Mouse (Mus musculus) ES-Bruce4 (cell line): ENCODE measurements around the gene C8g. TPM values are rescaled to one million over a fixed set of nuclear protein-coding genes. Genes with fewer than 3 reads are reported as not detected.

ENCODE experiments used
- H3K27ac ChIP-seq: 2 replicates; pipeline ENCODE4 v1.5.1; 2012; ENCODE audit warnings: low read length, inconsistent platforms; ENCODE audit not compliant: insufficient read depth
- H3K27me3 ChIP-seq: 2 replicates; pipeline ENCODE4 v1.6.1; 2012; ENCODE audit warnings: mild to moderate bottlenecking, low read length, inconsistent platforms; ENCODE audit not compliant: control insufficient read depth, poor library complexity, insufficient read depth, severe bottlenecking
- H3K36me3 ChIP-seq: 2 replicates; pipeline ENCODE4 v1.6.1; 2012; ENCODE audit warnings: inconsistent platforms, mild to moderate bottlenecking, low read length, moderate library complexity; ENCODE audit not compliant: control insufficient read depth, poor library complexity, insufficient read depth, severe bottlenecking
- H3K4me1 ChIP-seq: one replicate; pipeline ENCODE4 v1.8.1; 2011; ENCODE audit warnings: low read length; ENCODE audit not compliant: control insufficient read depth, insufficient read depth
- H3K4me3 ChIP-seq: 2 replicates; pipeline ENCODE4 v1.5.1; 2011; ENCODE audit warnings: low read depth, mild to moderate bottlenecking, low read length
- H3K9ac ChIP-seq: 2 replicates; pipeline ENCODE4 v1.6.1; 2012; ENCODE audit warnings: low read depth, mild to moderate bottlenecking, inconsistent platforms; ENCODE audit not compliant: poor library complexity, severe bottlenecking
- H3K9me3 ChIP-seq: replicated peaks from 2 replicates; pipeline ENCODE4 v1.6.1; 2012; ENCODE audit warnings: mild to moderate bottlenecking, low read length, inconsistent platforms; ENCODE audit not compliant: control insufficient read depth, poor library complexity, insufficient read depth, severe bottlenecking
- CTCF ChIP-seq: IDR thresholded peaks from one replicate; pipeline ENCODE4 v1.8.1; 2011; ENCODE audit warnings: low read depth, low read length
- EP300 ChIP-seq: IDR thresholded peaks from 2 replicates; pipeline ENCODE4 v1.6.1; 2011; ENCODE audit warnings: low read depth, low read length; ENCODE audit not compliant: insufficient read depth
- POLR2A ChIP-seq: IDR thresholded peaks from one replicate; pipeline ENCODE4 v1.8.1; 2011; ENCODE audit warnings: low read length; ENCODE audit not compliant: insufficient read depth
- polyA plus RNA-seq: library from polyadenylated mRNA; stranded (reverse); fragments of >200 nt; gene quantifications from 2 replicates; pipeline ENCODE4 v1.2.4, GENCODE M21; 2011; ENCODE audit warnings: low read depth; ENCODE audit not compliant: missing spikeins, insufficient read depth, insufficient read length

Gene C8g
- polyA plus RNA-seq, 1 experiment = 4.9 TPM

GRCm38 (mm10) chr2:25469969-25470368, 31.6 kb downstream of the C8g start, which contains the start of gene Ptgds:
Gene Ptgds (minus strand): TSS chr2:25470046.
- Histone ChIP-seq H3K36me3 (no peaks in the 10 kb centered on the region), H3K9me3 (no peaks in the 10 kb centered on the region), H3K27ac (no peak within 1 kb of the TSS), H3K27me3 (no peaks in the 10 kb centered on the region), H3K4me3 (no peak within 1 kb of the TSS), H3K4me1 (no peaks in the 10 kb centered on the region), H3K9ac (no peak within 1 kb of the TSS)
- TF ChIP-seq EP300 (no peak), POLR2A (no peak), CTCF (no peak)

GRCm38 (mm10) chr2:25468962-25469915, 32.3 kb downstream of the C8g start:
- Histone ChIP-seq H3K9me3 (no peaks in the 10 kb centered on the region), H3K27ac (no peak overlapping the region), H3K4me1 (no peaks in the 10 kb centered on the region), H3K36me3 (no peaks in the 10 kb centered on the region), H3K9ac (no peak overlapping the region), H3K27me3 (no peaks in the 10 kb centered on the region), H3K4me3 (no peak overlapping the region)
- TF ChIP-seq POLR2A (no peak), CTCF (no peak), EP300 (no peak)

GRCm38 (mm10) chr2:25467606-25468303, 33.8 kb downstream of the C8g start:
- Histone ChIP-seq H3K4me3 (no peak overlapping the region), H3K4me1 (no peaks in the 10 kb centered on the region), H3K27ac (no peak overlapping the region), H3K9me3 (no peaks in the 10 kb centered on the region), H3K27me3 (no peaks in the 10 kb centered on the region), H3K36me3 (no peaks in the 10 kb centered on the region), H3K9ac (no peak overlapping the region)
- TF ChIP-seq EP300 (no peak), POLR2A (no peak), CTCF (no peak)

- no peak overlapping the region for H3K27ac ChIP-seq
- TF ChIP-seq POLR2A (no peak), CTCF (no peak), EP300 (no peak)
- peaks cover 2% of the 10 kb centered on the region for H3K4me1 ChIP-seq
- H3K36me3 ChIP-seq = no peaks in the 10 kb centered on the region
- no peak overlapping the region for H3K4me3 ChIP-seq
- no peaks in the 10 kb centered on the region for H3K9me3 ChIP-seq
- H3K9ac ChIP-seq = no peak overlapping the region
- H3K27me3 ChIP-seq = no peaks in the 10 kb centered on the region
Observed at GRCm38 (mm10) chr2:25465816-25466635, 35.5 kb downstream of the C8g start.

GRCm38 (mm10) chr2:25465256-25465655, 36.3 kb downstream of the C8g start:
- TF ChIP-seq POLR2A (no peak), EP300 (no peak), CTCF (no peak)
- no peaks in the 10 kb centered on the region for H3K9me3 ChIP-seq
- no peaks in the 10 kb centered on the region for H3K27me3 ChIP-seq
- H3K36me3 ChIP-seq = no peaks in the 10 kb centered on the region
- H3K4me3 ChIP-seq = no peak overlapping the region
- H3K9ac ChIP-seq = no peak overlapping the region
- H3K27ac ChIP-seq = no peak overlapping the region
- H3K4me1 ChIP-seq = peaks cover 2% of the 10 kb centered on the region
